Mouse (Mus musculus) heart, embryonic 12.5 days (tissue): ENCODE results near the gene Txndc9. TPM values are rescaled to one million over a fixed set of nuclear protein-coding genes. Genes with fewer than 3 reads are reported as not detected.

Experiments
- ATAC-seq: fragments of 200-750 bp; cut with Nextera tagmentation; 2 replicates; pipeline ENCODE4 v1.8.0; 2017; ENCODE audit warnings: moderate TSS enrichment, moderate library complexity; ENCODE audit not compliant: insufficient number of reproducible peaks, low FRiP score
- H3K27ac ChIP-seq: fragments of 300-500 bp; sonication (generic); 2 replicates; pipeline ENCODE4 v1.5.1; 2016; ENCODE audit warnings: mild to moderate bottlenecking, moderate library complexity; ENCODE audit not compliant: poor library complexity, severe bottlenecking
- H3K27me3 ChIP-seq: fragments of 300-500 bp; sonication (generic); replicated peaks from 2 replicates; pipeline ENCODE4 v1.6.1; 2016; ENCODE audit warnings: mild to moderate bottlenecking, moderate library complexity
- H3K36me3 ChIP-seq: fragments of 300-500 bp; sonication (generic); 2 replicates; pipeline ENCODE4 v1.6.1; 2016; ENCODE audit warnings: mild to moderate bottlenecking, moderate library complexity
- H3K4me1 ChIP-seq: fragments of 300-500 bp; sonication (generic); replicated peaks from 2 replicates; pipeline ENCODE4 v1.6.1; 2016; ENCODE audit warnings: mild to moderate bottlenecking
- H3K4me2 ChIP-seq: fragments of 300-500 bp; sonication (generic); 2 replicates; pipeline ENCODE4 v1.6.1; 2016; ENCODE audit warnings: mild to moderate bottlenecking, moderate library complexity
- H3K4me3 ChIP-seq: fragments of 300-500 bp; sonication (generic); 2 replicates; pipeline ENCODE4 v1.5.1; 2016; ENCODE audit warnings: mild to moderate bottlenecking
- H3K9ac ChIP-seq: fragments of 300-500 bp; sonication (generic); 2 replicates; pipeline ENCODE4 v1.6.1; 2016; ENCODE audit warnings: mild to moderate bottlenecking, moderate library complexity
- H3K9me3 ChIP-seq: fragments of 300-500 bp; sonication (generic); replicated peaks from 2 replicates; pipeline ENCODE4 v1.6.1; 2016; ENCODE audit warnings: mild to moderate bottlenecking, moderate library complexity
- WGBS: fragments of 180-500 bp; shearing (Covaris S2); methylation state at CpG from one replicate; pipeline ENCODE4 v1.1.7; 2016; 5-methylcytosine and 5-hydroxymethylcytosine counted together
- polyA plus RNA-seq: library from polyadenylated mRNA; unstranded; fragments of >200 nt; fragmentation: Nextera tagmentation; extraction: Ambion mirVana; gene quantifications from 2 replicates; pipeline ENCODE4 v1.2.1, GENCODE M21; 2016

Gene Txndc9
- polyA plus RNA-seq, 1 experiment from 2014 or later, result 115 TPM

DNA sequence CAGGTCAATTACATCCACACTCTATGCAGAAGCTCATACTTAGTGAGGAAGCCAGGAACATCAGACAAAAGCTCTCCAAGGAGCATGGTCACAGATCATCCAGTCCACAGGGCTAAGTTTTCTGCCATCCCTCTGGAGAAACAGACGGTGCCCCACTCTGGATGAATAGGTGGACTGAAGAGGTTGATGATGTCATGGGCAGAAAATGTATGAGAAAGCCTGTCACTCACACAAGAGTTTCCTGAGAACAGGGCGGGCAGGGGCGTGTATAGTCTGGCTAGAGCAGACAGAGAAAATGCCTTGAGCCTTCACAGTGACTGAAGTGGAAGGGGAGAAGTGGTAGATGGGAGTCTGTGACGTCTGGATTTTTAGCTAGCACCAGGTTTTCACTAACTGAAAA, 26.2 kb downstream of the Txndc9 start:
- Histone ChIP-seq H3K36me3 (no peaks in the 10 kb centered on the region), H3K9ac (no peak overlapping the region), H3K4me1 (peaks cover 14% of the 10 kb centered on the region), H3K4me3 (no peak overlapping the region), H3K4me2 (no peak overlapping the region), H3K9me3 (no peaks in the 10 kb centered on the region), H3K27me3 (no peaks in the 10 kb centered on the region), H3K27ac (no peak overlapping the region)
- 23% methylated on average over 4 of the region's 4 CpGs for WGBS
- no peak for ATAC-seq

DNA sequence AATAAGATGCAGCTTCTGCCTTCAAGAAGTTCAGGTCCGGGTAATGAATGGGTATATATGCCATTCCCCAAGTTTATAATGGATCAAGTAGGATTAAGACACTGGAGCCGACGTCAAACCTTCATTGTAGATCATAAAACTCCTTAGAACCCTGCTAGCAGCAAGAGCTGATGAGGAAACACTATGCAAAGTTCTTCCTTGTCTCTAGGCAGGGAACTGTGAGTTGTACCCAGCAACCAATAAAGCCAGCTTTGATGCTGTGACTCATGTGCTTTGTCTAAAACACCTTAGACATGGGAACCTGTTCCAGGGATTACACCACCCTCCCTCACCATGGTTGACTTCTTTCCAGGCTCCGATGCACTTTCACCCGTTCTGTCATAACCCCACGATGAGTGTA, 28.9 kb downstream of the Txndc9 start:
- ATAC-seq, result no peak
- WGBS, result 82% methylated on average over 6 of the region's 6 CpGs
- no peak overlapping the region for H3K27ac ChIP-seq

DNA sequence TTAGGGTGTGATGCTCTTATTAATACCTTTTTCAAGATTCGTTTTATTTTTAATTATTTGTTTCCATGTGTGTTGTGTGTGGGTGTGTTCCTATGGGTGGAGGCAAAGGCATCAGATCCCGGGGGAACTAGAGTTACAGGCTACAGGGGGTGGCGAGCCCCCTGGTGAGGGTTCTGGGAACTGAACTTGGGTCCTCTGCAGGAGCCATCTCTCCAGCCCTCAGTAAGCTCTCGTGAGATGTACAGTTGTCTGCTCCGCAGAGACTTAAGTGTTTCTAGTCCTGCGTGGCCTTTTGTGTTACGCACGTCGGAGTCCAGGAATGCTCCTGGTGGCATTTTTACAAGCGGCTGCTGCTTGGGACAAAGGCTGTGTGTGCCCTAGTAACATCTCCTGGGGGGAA, 32.1 kb downstream of the Txndc9 start:
- WGBS, result 55% methylated on average over 10 of the region's 10 CpGs
- H3K4me3 ChIP-seq, result no peak overlapping the region
- no peaks in the 10 kb centered on the region for H3K4me1 ChIP-seq
- H3K4me2 ChIP-seq, result no peak overlapping the region
- no peaks in the 10 kb centered on the region for H3K9me3 ChIP-seq
- H3K9ac ChIP-seq, result no peak overlapping the region
- ATAC-seq, result no peak
- no peak overlapping the region for H3K27ac ChIP-seq
- H3K36me3 ChIP-seq, result no peaks in the 10 kb centered on the region
- no peaks in the 10 kb centered on the region for H3K27me3 ChIP-seq

More for the DNA sequence above, 28.9 kb downstream of the Txndc9 start:
- no peak overlapping the region for H3K4me2 ChIP-seq
- no peak overlapping the region for H3K4me3 ChIP-seq
- H3K9ac ChIP-seq, result no peak overlapping the region
- H3K4me1 ChIP-seq, result peaks cover 14% of the 10 kb centered on the region
- H3K9me3 ChIP-seq, result no peaks in the 10 kb centered on the region
- no peaks in the 10 kb centered on the region for H3K27me3 ChIP-seq
- H3K36me3 ChIP-seq, result no peaks in the 10 kb centered on the region

DNA sequence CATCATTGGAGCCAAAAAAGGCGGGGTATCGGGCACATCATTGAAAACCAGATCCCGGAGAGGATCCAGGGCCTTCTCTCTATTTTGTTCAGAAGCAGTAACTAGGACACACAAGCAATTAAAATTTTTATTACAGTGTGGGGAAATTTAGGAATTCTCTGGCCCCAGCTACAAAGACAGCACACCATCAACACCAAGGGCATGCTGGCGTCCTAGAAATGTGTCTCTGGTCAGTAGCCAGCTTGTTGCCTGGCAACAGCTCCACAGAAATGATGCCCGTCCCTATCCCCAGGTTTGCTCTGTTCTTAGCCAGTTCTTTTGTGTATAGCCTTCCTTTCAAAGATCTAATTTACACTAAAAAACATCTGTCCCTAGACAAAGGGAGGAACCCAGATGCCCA, 38.2 kb downstream of the Txndc9 start:
- WGBS, result 81% methylated on average over 5 of the region's 5 CpGs
- Histone ChIP-seq H3K9ac (no peak overlapping the region), H3K36me3 (no peaks in the 10 kb centered on the region), H3K27ac (no peak overlapping the region), H3K4me1 (0 out of 2 replicates have a peak, but pooled peaks cover 3% of the 10 kb centered on the region), H3K9me3 (no peaks in the 10 kb centered on the region), H3K27me3 (no peaks in the 10 kb centered on the region), H3K4me3 (no peak overlapping the region), H3K4me2 (no peak overlapping the region)
- ATAC-seq, result no peak

DNA sequence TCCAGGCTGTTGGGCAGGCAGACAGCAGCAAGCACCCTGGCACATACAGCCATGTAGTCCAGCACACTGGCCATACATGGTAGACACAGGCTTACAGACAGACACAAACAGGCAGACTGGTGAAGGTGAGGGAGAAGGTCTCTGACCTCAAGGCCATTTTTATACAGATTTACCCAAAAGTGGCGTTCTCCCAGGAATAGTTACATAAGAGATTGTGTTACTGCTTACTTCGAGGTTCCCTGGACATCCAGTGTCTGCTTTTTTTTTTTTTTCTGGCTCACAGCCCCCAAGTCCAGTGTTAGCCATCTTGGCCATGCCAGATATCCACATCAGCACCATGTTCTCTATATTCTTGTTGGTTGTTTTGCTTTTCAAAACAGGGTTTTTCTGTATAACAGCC, 39.2 kb downstream of the Txndc9 start:
- Histone ChIP-seq H3K9ac (no peak overlapping the region), H3K9me3 (no peaks in the 10 kb centered on the region), H3K4me3 (no peak overlapping the region), H3K4me2 (no peak overlapping the region), H3K36me3 (no peaks in the 10 kb centered on the region), H3K27ac (no peak overlapping the region), H3K27me3 (no peaks in the 10 kb centered on the region), H3K4me1 (0 out of 2 replicates have a peak, but pooled peaks cover 3% of the 10 kb centered on the region)
- ATAC-seq, result no peak
- 66% methylated on average over 2 of the region's 2 CpGs for WGBS

DNA sequence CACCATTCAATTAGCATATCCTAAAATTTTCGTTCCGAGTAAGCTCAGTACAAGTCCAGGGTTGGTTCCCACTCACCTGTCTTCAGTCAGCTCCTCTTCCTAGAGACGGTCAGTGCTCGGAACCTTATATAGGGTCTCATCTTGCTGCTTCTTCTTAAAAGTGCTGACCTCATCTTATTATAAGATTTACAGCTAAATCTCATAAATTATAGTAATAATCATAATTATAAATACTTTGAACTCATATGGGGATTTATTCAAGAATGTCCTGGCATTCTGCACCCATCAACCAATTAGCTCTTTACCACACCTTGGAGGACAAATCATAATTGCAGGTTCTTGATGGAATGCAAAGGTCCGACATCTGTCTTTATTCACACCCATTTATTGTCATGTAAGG, 40.0 kb downstream of the Txndc9 start, which contains the start of gene Lyg1:
Gene Lyg1 (minus strand): TSS at position 101 of the 400 bp plus-strand sequence.
- H3K27me3 ChIP-seq, result no peaks in the 10 kb centered on the region
- WGBS, result 80% methylated on average over 5 of the region's 5 CpGs
- H3K27ac ChIP-seq, result no peak within 1 kb of the TSS
- H3K36me3 ChIP-seq, result no peaks in the 10 kb centered on the region
- no peak within 1 kb of the TSS for H3K4me2 ChIP-seq
- no peak for ATAC-seq
- H3K4me3 ChIP-seq, result no peak within 1 kb of the TSS
- no peaks in the 10 kb centered on the region for H3K9me3 ChIP-seq
- H3K4me1 ChIP-seq, result 0 out of 2 replicates have a peak, but pooled peaks cover 3% of the 10 kb centered on the region
- no peak within 1 kb of the TSS for H3K9ac ChIP-seq

DNA sequence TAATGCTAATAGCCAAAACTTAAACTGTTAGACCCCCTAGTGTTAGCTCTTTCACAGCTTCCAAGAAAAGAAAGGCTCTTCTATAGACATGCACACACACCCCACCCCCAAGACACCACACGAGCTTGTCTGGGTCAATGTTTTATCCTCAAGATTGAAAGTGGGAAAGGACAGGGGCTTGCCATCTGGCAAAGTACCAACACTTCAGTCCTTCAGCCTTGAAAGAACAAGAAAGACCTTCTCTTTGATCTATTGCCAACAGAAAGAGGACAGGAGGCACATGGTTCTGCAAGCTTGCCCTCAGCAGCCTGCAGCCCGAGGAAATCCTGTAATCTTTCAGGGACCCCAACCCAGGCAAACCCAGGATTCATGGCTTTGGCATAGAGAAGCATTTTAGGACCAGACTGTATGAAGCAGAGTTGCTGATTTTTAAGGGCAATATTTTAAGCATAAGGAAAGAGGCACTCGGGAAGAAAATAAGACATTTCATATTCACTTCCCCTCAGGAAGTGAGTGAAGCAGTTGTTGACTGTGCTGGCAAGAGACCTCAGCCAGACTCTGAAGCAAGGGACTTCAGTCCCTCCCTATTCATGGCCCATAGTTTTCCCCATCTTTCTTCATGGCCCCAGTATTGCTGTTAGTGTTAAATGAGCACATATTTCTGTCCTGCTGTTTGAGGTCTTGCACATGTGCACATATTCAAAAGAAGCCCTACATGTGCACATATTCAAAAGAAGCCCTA, 40.8 kb downstream of the Txndc9 start:
- Histone ChIP-seq H3K36me3 (no peaks in the 10 kb centered on the region), H3K4me1 (0 out of 2 replicates have a peak, but pooled peaks cover 3% of the 10 kb centered on the region), H3K27ac (no peak overlapping the region), H3K9ac (no peak overlapping the region), H3K9me3 (no peaks in the 10 kb centered on the region), H3K4me2 (no peak overlapping the region), H3K27me3 (no peaks in the 10 kb centered on the region), H3K4me3 (no peak overlapping the region)
- ATAC-seq, result no peak
- WGBS, result 31% methylated on average over 3 of the region's 3 CpGs

DNA sequence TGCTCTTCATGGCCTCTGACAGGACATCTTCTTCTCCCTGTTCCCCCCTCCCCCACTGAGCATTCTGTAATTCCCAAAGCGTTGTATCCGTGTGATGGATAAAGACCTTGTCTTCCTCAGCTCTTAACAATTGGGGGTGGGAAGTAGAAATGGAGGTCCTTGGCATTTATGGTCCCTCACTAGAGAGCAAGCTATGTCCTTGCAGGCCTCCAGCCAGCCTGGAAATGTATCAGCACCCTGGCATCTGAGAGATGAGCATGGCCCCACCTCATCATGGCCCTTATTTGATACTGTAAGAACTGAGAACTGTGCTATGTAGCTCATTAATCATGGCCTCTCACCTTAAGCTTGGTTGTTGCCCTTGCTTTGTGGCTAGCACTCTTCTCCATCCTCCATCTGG, 42.4 kb downstream of the Txndc9 start:
- H3K9me3 ChIP-seq, result no peaks in the 10 kb centered on the region
- H3K4me2 ChIP-seq, result no peak overlapping the region
- H3K27me3 ChIP-seq, result no peaks in the 10 kb centered on the region
- no peak overlapping the region for H3K9ac ChIP-seq
- H3K27ac ChIP-seq, result no peak overlapping the region
- no peak for ATAC-seq
- WGBS, result 85% methylated on average over 2 of the region's 2 CpGs
- no peak overlapping the region for H3K4me3 ChIP-seq
- no peaks in the 10 kb centered on the region for H3K36me3 ChIP-seq
- 0 out of 2 replicates have a peak, but pooled peaks cover 3% of the 10 kb centered on the region for H3K4me1 ChIP-seq

DNA sequence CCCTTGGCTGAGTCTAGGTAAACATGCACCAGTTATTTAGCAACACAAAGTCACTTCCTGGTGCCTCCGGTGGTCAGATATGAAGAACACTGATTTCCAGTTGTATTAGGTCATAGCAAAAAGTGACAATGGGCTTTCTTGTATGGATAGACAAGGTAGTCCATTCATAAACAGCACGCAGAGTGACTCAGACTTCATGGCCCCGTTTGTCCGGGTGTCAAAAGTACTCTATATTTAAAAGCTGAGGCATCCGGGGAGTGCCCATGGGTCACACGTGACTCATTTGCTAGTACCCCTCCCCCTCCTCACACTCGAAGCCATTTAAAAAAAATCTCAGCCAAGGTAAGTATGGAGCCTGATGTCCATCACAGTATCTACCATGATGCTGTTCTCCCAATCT, 42.9 kb downstream of the Txndc9 start:
- WGBS, result 56% methylated on average over 7 of the region's 7 CpGs
- Histone ChIP-seq H3K4me3 (no peak overlapping the region), H3K27me3 (no peaks in the 10 kb centered on the region), H3K36me3 (no peaks in the 10 kb centered on the region), H3K4me2 (no peak overlapping the region), H3K27ac (no peak overlapping the region), H3K9ac (no peak overlapping the region), H3K4me1 (0 out of 2 replicates have a peak, but pooled peaks cover 3% of the 10 kb centered on the region), H3K9me3 (no peaks in the 10 kb centered on the region)
- no peak for ATAC-seq

DNA sequence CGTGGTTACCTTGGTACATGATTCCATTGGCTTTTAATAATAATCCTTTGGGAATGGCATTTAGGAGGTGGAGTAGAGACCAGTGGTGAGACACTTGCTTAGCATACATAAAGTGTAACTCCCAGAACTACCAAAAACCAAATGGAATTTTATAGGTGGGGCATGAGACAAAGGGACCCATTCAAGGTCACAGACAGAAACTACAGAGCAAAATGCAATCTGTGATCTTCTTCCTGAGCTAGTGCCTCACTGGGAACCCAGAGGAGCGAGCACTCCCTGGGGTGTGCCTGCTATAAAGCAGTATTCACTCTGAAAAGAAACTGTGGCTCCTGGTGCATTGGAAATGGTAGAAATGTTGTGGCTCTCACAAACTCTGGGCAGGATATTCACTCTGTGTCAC, 48.8 kb downstream of the Txndc9 start:
- Histone ChIP-seq H3K4me3 (no peak overlapping the region), H3K36me3 (no peaks in the 10 kb centered on the region), H3K4me2 (no peak overlapping the region), H3K4me1 (no peaks in the 10 kb centered on the region), H3K9me3 (no peaks in the 10 kb centered on the region), H3K27me3 (no peaks in the 10 kb centered on the region), H3K27ac (no peak overlapping the region), H3K9ac (no peak overlapping the region)
- no peak for ATAC-seq
- 70% methylated on average over 2 of the region's 2 CpGs for WGBS
